Mouse (Mus musculus) heart, adult 2 months (tissue): Measurements from ENCODE around the gene Setd7. TPM values are rescaled to one million over a fixed set of nuclear protein-coding genes. Genes with fewer than 3 reads are reported as not detected.

ENCODE experiments used
- DNase-seq, 2 experiments: peaks; one replicate each; pipeline ENCODE4 v3.0.0; 2021
- H3K27ac ChIP-seq: fragments of 200-600 bp; 2 replicates; pipeline ENCODE4 v1.8.1; 2022
- H3K27me3 ChIP-seq: fragments of 200-500 bp; 2 replicates; pipeline ENCODE4 v1.6.1; 2012; ENCODE audit warnings: mild to moderate bottlenecking, low read length, inconsistent platforms, mixed read lengths; ENCODE audit not compliant: control insufficient read depth, insufficient read depth
- H3K36me3 ChIP-seq: fragments of 200-500 bp; 2 replicates; pipeline ENCODE4 v1.6.1; 2012; ENCODE audit warnings: low read length, inconsistent platforms; ENCODE audit not compliant: control insufficient read depth, insufficient read depth
- H3K4me1 ChIP-seq: fragments of 200-500 bp; 2 replicates; pipeline ENCODE4 v1.6.1; 2011; ENCODE audit warnings: low read length; ENCODE audit not compliant: control insufficient read depth, insufficient read depth
- H3K4me3 ChIP-seq: fragments of 200-600 bp; 2 replicates; pipeline ENCODE4 v1.8.1; 2022
- H3K79me2 ChIP-seq: fragments of 200-500 bp; replicated peaks from 2 replicates; pipeline ENCODE4 v1.6.1; 2012; ENCODE audit warnings: mild to moderate bottlenecking, inconsistent platforms, low read length, moderate library complexity, mixed read lengths; ENCODE audit not compliant: control insufficient read depth, insufficient read depth
- H3K9ac ChIP-seq: fragments of 200-500 bp; 2 replicates; pipeline ENCODE4 v1.6.1; 2012; ENCODE audit warnings: low read depth, mild to moderate bottlenecking, control low read depth, inconsistent platforms, low read length, mixed read lengths
- CTCF ChIP-seq: fragments of 200-600 bp; IDR thresholded peaks from 2 replicates; pipeline ENCODE4 v1.8.1; 2022; ENCODE audit warnings: antibody characterized with exemption, mild to moderate bottlenecking, moderate library complexity
- EP300 ChIP-seq: fragments of 200-500 bp; IDR thresholded peaks from 2 replicates; pipeline ENCODE4 v1.6.1; 2011; ENCODE audit warnings: low read depth, low read length, control low read depth; ENCODE audit not compliant: insufficient read depth
- POLR2A ChIP-seq: fragments of 200-500 bp; IDR thresholded peaks from 2 replicates; pipeline ENCODE4 v1.6.1; 2011; ENCODE audit warnings: mild to moderate bottlenecking, low read depth, low read length, control low read depth; ENCODE audit not compliant: insufficient read depth
- WGBS: fragments of 180-500 bp; shearing (Covaris S2); methylation state at CpG from one replicate; pipeline ENCODE4 v1.1.7; 2018; 5-methylcytosine and 5-hydroxymethylcytosine counted together
- intact Hi-C: fragments of 180-260 bp; cut with DNase I; formaldehyde crosslinking; loops from one replicate; pipeline ENCODE4 v1.15.1; 2025
- polyA plus RNA-seq: library from polyadenylated mRNA; depleted of rRNA; stranded (reverse); fragments of >200 nt; gene quantifications from 2 replicates; pipeline ENCODE4 v1.2.3, GENCODE M21; 2012
- total RNA-seq, 2 experiments: library from RNA; stranded (reverse); gene quantifications; 2 replicates each; pipeline ENCODE4 v1.2.3; 2021

Setd7 gene
- total and polyA plus RNA-seq, 3 experiments = 21.6 to 68.2 (median 51.0) TPM

- 83% methylated on average over 5 of the region's 5 CpGs for WGBS
- TF ChIP-seq EP300 (no peak), POLR2A (no peak)
- no peaks in the 10 kb centered on the region for H3K4me1 ChIP-seq
- H3K4me3 ChIP-seq = no peak overlapping the region
- no peaks in the 10 kb centered on the region for H3K27me3 ChIP-seq
- DNase-seq = no peak
- H3K9ac ChIP-seq = no peak overlapping the region
- intact Hi-C loops = no loop called here
- peaks cover 4% of the 10 kb centered on the region for H3K36me3 ChIP-seq
- no peaks in the 10 kb centered on the region for H3K79me2 ChIP-seq
- no peak overlapping the region for H3K27ac ChIP-seq
Measured at GRCm38 (mm10) chr3:51532282-51532620, 28.4 kb downstream of the Setd7 start.

GRCm38 (mm10) chr3:51531473-51532281 lies 29.0 kb downstream of the Setd7 start:
- 80% methylated on average over 13 of the region's 13 CpGs for WGBS
- DNase-seq = peak; percentile 51 to 64
- Histone ChIP-seq H3K79me2 (no peaks in the 10 kb centered on the region), H3K27ac (no peak overlapping the region; the same call in 1 of the 2 replicates), H3K4me1 (no peaks in the 10 kb centered on the region), H3K4me3 (no peak overlapping the region), H3K36me3 (peaks cover 4% of the 10 kb centered on the region), H3K9ac (no peak overlapping the region), H3K27me3 (no peaks in the 10 kb centered on the region)
- TF ChIP-seq EP300 = no peak
- no peak for TF ChIP-seq CTCF
- no peak for TF ChIP-seq POLR2A
- intact Hi-C loops = no loop called here

GRCm38 (mm10) chr3:51526891-51527290 lies 33.8 kb downstream of the Setd7 start:
- no peak overlapping the region for H3K27ac ChIP-seq

GRCm38 (mm10) chr3:51525186-51525785 lies 35.4 kb downstream of the Setd7 start:
- no peak overlapping the region for H3K27ac ChIP-seq
- no peak for DNase-seq
- H3K79me2 ChIP-seq = no peaks in the 10 kb centered on the region
- H3K27me3 ChIP-seq = no peaks in the 10 kb centered on the region
- intact Hi-C loops = no loop called here
- peaks cover 5% of the 10 kb centered on the region; the same call in 1 of the 2 replicates for H3K36me3 ChIP-seq
- TF ChIP-seq EP300 (no peak), POLR2A (no peak), CTCF (no peak)
- H3K4me1 ChIP-seq = no peaks in the 10 kb centered on the region
- 90% methylated on average over 16 of the region's 16 CpGs for WGBS
- H3K4me3 ChIP-seq = no peak overlapping the region
- H3K9ac ChIP-seq = no peak overlapping the region

More at GRCm38 (mm10) chr3:51526891-51527290, 33.8 kb downstream of the Setd7 start:
- Histone ChIP-seq H3K4me3 (no peak overlapping the region), H3K4me1 (no peaks in the 10 kb centered on the region), H3K36me3 (peaks cover 4% of the 10 kb centered on the region), H3K27me3 (no peaks in the 10 kb centered on the region), H3K79me2 (no peaks in the 10 kb centered on the region), H3K9ac (no peak overlapping the region)
- TF ChIP-seq POLR2A = no peak
- TF ChIP-seq CTCF = no peak
- no peak for TF ChIP-seq EP300
- 95% methylated on average over 13 of the region's 13 CpGs for WGBS
- intact Hi-C loops = no loop called here
- no peak for DNase-seq

- DNase-seq = no peak
- peaks cover 8% of the 10 kb centered on the region; the same call in 1 of the 2 replicates for H3K36me3 ChIP-seq
- no peak overlapping the region for H3K27ac ChIP-seq
- no peaks in the 10 kb centered on the region for H3K27me3 ChIP-seq
- no peak overlapping the region for H3K4me3 ChIP-seq
- TF ChIP-seq EP300 = no peak
- TF ChIP-seq POLR2A = no peak
- no peak for TF ChIP-seq CTCF
- intact Hi-C loops = loop anchor here (2.0 kb wide), 1 partner anchor 70 kb away; no protein-coding TSS in a partner anchor
- H3K9ac ChIP-seq = no peak overlapping the region
- H3K4me1 ChIP-seq = no peaks in the 10 kb centered on the region; the same call in 1 of the 2 replicates
- WGBS = 89% methylated on average over 14 of the region's 14 CpGs
- H3K79me2 ChIP-seq = no peaks in the 10 kb centered on the region
Measured at GRCm38 (mm10) chr3:51521262-51521661, 39.4 kb downstream of the Setd7 start.

GRCm38 (mm10) chr3:51518763-51519121 lies 41.9 kb downstream of the Setd7 start:
- no peak for TF ChIP-seq CTCF
- no peak for TF ChIP-seq EP300
- no peak for TF ChIP-seq POLR2A
- Histone ChIP-seq H3K36me3 (peaks cover 8% of the 10 kb centered on the region; the same call in 1 of the 2 replicates), H3K79me2 (no peaks in the 10 kb centered on the region), H3K4me3 (no peak overlapping the region), H3K9ac (no peak overlapping the region), H3K27me3 (no peaks in the 10 kb centered on the region), H3K27ac (no peak overlapping the region), H3K4me1 (no peaks in the 10 kb centered on the region; the same call in 1 of the 2 replicates)
- intact Hi-C loops = no loop called here
- DNase-seq = no peak
- WGBS = 53% methylated on average over 8 of the region's 8 CpGs
